Mouse (Mus musculus) thymus, adult 18-20 months (tissue): Measurements from ENCODE around the gene 2310022B05Rik.

Experiments
- DNase-seq, 2 experiments: peaks; one replicate each; pipeline ENCODE4 v3.0.0; 2022; ENCODE audit warnings: mixed read lengths in 2 of 2

The 2310022B05Rik gene

DNA sequence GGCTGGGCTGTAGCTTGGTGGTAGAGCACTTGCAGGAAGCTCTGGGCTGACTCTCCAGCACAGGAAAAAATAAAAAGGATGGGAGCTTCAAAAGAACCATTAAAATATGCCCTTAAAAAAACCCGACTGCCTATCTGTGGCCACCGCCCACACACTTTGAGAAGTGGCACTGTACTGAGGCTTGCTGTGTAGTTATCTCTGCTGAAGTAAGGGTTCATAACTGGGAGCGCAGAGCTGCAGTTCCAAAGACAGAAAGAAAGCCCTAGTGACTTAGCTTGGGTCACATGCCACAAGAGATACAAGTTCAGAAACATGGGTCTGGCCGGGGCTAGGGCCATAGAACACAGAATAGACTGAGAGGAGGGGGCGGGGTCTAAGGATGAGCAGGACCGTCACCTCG is 5.2 kb downstream of the 2310022B05Rik start:
- no peak for DNase-seq

DNA sequence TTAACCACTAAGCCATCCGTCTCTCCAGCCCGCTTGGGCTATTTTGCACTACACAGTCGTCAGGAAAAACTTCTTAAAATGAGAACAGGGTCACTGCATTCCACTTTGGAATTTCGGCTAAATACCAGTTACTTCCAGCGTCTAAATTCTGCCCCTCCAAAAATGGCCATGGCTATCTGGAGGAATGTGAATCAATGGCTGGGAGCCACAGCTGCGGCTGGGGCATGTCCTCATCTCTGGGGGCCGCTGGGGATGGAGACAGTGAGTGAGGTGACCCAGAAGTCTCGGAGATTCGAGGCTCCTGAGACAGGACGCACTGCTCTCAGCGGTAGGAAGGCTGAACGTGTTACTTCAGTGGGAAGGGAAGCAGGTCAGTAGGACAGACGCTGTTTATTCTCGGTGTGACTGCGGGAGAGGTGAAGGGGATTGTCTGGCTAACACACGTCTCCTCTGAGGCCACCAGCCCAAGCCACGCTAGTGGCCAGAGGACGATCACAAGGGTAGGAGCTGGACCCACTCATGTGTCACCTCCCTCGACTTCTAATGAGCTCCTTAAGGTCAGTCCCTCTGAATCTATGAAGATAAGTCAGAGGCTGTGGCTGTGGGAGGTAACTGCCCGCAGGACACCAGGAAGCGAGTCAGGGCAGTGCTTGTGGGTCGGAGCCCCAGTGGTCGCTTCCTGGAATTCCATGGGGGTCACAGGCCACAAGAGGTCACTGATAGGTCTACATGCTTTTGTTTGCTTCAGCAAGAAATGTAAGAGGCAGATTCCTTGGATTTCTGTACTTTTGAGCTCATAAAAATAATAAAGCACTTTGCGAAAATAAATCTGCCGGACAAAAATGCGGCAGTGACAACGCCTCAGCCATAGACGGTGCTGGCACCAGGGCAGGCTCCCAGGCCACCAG is 9.3 kb downstream of the 2310022B05Rik start:
- no peak for DNase-seq

- no peak for DNase-seq
These were observed 10.6 kb downstream of the 2310022B05Rik start for GRCm38 (mm10) chr8:124652546-124652945.

GRCm38 (mm10) chr8:124651776-124652175 is 11.4 kb downstream of the 2310022B05Rik start:
- no peak for DNase-seq

- no peak for DNase-seq
These were observed 14.9 kb downstream of the 2310022B05Rik start for GRCm38 (mm10) chr8:124648311-124648710.

DNA sequence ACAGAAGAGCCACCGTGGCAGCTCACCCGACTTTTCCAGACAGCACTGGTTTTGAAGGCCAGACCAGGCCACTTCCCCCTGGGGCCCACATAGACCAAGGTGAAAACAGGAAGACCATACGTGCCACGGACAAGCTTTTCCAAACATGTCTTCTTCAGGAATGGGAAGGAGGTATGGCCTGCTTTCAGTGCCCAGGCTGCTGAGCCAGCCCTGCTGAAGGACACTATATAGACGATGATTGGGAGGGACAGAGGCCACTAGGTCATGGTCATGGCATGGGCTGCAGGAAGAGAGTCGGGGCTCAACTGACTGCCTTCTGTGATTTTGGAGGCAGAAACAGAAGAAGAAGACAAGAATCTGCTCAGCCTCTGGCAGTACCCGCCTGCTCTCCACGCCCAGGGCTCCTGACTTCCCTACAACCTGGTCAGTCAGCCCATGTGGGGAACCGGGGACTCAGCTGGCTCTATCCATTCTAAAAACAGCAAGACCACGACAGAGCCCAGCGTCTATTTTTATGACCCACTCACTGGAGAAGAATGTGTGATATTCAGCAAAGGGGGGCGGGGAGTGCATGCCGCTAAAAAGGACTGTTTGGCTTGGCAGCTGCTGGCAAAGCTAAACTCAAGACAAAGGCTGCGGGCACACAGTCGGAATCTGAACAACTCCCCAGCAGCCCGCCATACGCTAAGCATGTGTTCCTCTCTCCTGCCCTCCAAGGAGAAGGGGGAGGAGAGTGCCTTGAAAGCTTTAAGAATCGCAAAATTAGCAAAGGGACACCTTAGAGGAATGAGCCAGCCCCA is 19.4 kb downstream of the 2310022B05Rik start:
- DNase-seq, result no peak

DNA sequence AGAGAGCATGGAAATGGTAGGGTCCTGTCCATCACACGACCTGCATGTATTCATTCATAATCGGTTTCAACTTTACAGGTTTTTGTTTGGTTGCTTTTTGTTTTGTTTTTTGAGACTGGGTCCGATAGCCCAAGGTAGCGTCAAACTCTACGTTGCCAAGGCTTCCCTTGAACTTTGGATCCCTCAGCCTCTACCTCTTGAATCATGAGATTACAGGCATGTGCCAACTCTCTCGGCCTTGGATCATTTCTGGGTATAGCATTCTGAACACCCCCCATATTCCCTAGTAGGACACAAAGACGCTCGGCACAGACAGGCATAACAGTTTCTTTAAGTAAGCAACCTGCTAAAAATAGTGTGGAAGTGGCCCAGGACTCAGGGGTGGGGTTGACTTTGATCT is 21.6 kb downstream of the 2310022B05Rik start:
- DNase-seq, result no peak

- DNase-seq, result no peak
These were observed 28.0 kb downstream of the 2310022B05Rik start for GRCm38 (mm10) chr8:124635247-124635502.

GRCm38 (mm10) chr8:124634411-124635246 is 28.5 kb downstream of the 2310022B05Rik start:
- DNase-seq, result no peak

GRCm38 (mm10) chr8:124633001-124633703 is 30.0 kb downstream of the 2310022B05Rik start:
- no peak for DNase-seq

- DNase-seq, result no peak
These were observed 31.2 kb downstream of the 2310022B05Rik start for GRCm38 (mm10) chr8:124631966-124632365.

DNA sequence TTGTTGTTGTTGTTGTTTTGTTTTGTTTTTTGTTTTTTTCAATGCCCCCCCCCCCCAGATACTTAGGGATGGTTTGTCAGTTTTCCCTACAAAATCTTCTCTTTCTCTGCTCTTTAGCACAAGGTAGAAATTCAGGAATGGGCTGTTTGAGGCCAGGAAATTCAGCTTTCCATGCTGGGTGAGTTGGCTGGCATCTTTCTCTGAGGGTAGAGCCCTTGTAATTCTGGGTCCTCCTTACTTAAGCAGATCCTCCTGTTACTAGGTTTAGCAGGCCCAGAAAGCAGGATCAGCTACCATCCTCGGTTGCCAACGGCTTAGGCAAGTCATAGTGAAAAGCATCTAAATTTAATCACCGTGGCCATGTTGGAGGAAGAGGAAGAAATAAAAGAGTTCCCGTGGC is 32.3 kb downstream of the 2310022B05Rik start:
- DNase-seq, result no peak

DNA sequence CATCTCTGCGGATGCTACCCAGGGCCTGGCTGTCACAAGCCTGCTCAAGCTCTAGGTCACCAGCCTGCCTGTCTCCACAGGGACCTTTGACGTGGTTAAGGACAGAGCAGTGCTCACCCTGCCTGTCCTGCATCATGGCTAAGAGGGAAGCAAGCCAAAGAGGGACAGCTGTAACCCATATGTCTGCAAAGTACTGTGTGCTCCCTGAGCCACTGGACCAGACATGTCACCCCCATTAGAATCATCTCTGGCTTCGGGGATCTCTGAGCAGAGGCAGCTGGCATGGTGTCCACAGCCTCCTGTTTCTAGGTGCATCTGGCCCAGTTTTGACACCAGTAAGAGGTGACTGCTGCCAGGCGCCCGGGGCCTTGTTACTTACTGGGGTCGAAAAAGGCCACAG is 32.7 kb downstream of the 2310022B05Rik start:
- DNase-seq, result no peak

- no peak for DNase-seq
These were observed 36.9 kb downstream of the 2310022B05Rik start for GRCm38 (mm10) chr8:124626251-124626650.

GRCm38 (mm10) chr8:124621255-124621654 is 41.9 kb downstream of the 2310022B05Rik start:
- no peak for DNase-seq

GRCm38 (mm10) chr8:124618252-124618651 is 44.9 kb downstream of the 2310022B05Rik start:
- DNase-seq, result no peak

- DNase-seq, result peak; percentile 16 to 28
These were observed 45.8 kb downstream of the 2310022B05Rik start for GRCm38 (mm10) chr8:124617266-124617869.

DNA sequence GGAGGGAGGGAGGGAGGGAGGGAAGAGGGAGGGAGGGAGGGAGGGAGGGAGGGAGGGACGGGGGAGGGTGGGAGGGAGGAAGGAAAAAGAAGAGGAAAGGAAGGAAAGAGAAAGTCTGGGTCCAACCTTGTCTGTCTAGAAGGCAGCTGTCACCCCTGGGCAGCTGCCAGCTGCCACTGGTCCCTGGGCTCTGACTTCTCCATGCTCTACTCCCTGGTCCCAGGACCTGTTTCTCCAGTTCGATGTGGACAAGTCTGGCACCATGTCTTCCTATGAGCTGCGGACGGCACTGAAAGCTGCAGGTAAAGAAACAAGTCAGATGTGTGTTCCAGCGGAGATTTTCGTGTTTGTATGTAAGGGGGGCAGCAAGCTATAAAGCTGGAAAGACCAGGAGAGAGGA is 48.8 kb downstream of the 2310022B05Rik start:
- no peak for DNase-seq

DNA sequence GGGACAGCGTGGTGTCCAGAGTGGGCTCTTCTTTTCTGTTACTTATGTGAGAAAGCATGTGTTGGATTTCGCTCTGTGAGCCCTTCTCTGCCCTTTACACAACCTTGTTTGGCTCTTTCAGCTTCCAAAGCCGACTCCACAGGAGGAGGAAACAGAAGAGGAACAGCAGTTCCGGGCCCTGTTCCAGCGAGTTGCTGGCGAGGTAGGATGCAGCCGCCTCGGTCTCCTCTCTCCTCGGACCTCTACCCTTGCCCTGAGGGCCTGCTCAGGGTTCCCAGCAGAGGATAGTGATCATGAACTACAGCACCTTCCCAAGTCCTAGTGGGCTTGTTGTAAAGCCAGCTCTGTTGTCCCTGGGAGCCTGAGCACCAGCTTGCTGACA is 54.2 kb downstream of the 2310022B05Rik start:
- DNase-seq, result no peak

- DNase-seq, result no peak
These were observed 54.8 kb downstream of the 2310022B05Rik start for GRCm38 (mm10) chr8:124608239-124608971.

DNA sequence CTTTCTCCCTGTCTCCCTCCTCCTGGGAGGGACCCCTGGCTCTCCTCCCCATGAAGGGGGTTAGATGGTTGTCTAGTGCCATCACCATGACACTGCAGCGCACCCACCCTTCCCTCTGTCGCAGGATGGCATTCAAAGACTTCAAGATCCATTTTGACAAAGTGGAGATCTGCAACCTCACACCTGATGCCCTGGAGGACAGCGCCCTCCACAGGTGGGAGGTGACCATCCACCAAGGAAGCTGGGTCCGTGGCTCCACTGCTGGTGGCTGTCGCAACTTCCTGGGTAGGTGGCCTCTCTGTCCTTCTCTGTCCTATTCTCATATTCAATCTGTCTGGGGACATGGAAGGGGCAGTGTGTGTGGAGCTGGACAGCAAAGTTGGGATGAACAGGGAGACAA is 59.1 kb downstream of the 2310022B05Rik start:
- no peak for DNase-seq
